Mouse (Mus musculus) mouse embryonic stem cell (cell line): Measurements from ENCODE around the gene Efcab14.

ENCODE experiments used
- in situ Hi-C, 2 experiments: fragments of 300-500 bp; cut with MboI; formaldehyde crosslinking; loops; 1 replicate in 1 of 2; 3 replicates in 1 of 2; pipeline ENCODE4 v1.14.3; 2019 to 2020; ENCODE audit warnings: low sequenced_read_pairs in 2 of 2, low pct_unique_long_range_greater_than_20kb in 1 of 2, mixed read lengths in 1 of 2; ENCODE audit not compliant: unreplicated experiment in 1 of 2

The Efcab14 gene

GRCm38 (mm10) chr4:115761206-115761605, 23.7 kb downstream of the Efcab14 start:
- in situ Hi-C loops: no loop called here

- in situ Hi-C loops: no loop called here
Measured at GRCm38 (mm10) chr4:115764581-115764980, 27.0 kb downstream of the Efcab14 start.

DNA sequence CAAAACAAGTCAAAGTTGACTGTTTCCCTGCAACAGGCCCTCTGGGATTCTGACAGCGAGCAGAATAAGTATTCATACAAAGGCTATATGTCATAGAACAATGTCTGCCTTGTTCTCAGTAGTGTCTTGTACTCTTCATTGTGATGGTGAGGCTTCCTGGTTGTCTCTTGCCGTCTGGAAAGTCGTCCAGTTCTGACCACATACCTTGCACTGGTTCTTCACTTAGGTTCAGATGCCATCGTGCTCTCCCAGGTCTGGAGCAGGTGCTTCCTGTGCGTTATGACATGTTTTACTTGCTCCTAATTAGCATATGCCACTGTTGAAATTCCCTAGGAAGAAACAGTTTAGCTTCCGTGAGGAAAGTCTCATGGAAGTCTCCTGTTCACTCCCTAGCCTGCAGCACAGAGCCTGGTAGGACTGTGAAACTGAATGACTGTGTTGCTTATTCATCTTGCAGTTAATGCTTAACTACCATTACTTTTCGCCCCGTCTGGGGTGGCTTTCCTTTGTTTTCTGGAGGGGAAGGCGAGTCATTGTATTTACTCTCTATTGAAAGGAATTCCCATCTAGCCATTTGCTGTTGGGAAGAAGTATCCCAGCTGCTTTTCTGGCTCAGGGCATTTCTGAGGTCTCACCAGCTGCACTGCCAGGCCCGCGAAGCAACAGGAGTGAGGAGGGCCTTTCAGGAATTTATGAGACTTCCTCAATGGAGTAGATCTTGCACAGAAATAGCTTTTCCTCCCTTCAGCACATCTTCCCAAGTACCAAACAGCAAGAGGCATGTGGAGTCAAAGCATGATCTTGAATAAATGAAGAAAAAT, 30.3 kb downstream of the Efcab14 start:
- in situ Hi-C loops: no loop called here

DNA sequence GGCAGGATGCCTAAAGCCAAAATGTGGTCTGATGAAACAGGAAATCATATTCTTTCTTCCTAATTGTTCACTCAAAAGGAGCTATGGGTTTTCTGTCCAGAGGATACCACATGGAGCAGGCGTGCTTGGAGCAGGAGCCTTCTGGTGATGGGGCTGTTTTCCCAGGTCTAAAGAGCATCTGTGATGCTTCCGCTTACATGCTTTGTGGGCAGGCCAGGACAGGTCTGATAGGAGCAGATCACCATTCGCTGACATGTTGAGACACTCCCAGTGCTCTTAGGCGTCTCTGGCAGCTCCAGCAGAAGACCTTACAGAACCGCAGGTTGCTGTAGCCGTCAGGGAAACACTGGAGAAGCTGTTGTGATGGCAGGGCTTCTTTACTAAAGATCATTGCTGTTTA, 37.5 kb downstream of the Efcab14 start:
- in situ Hi-C loops: no loop called here

- in situ Hi-C loops: no loop called here
Measured at GRCm38 (mm10) chr4:115777627-115778026, 40.1 kb downstream of the Efcab14 start.

- in situ Hi-C loops: no loop called here
Measured at GRCm38 (mm10) chr4:115780269-115780668, 42.7 kb downstream of the Efcab14 start.

- in situ Hi-C loops: no loop called here
Measured at GRCm38 (mm10) chr4:115780918-115781317, 43.4 kb downstream of the Efcab14 start, which contains the start of gene Tex38. Gene Tex38 (minus strand): TSS chr4:115781018.

DNA sequence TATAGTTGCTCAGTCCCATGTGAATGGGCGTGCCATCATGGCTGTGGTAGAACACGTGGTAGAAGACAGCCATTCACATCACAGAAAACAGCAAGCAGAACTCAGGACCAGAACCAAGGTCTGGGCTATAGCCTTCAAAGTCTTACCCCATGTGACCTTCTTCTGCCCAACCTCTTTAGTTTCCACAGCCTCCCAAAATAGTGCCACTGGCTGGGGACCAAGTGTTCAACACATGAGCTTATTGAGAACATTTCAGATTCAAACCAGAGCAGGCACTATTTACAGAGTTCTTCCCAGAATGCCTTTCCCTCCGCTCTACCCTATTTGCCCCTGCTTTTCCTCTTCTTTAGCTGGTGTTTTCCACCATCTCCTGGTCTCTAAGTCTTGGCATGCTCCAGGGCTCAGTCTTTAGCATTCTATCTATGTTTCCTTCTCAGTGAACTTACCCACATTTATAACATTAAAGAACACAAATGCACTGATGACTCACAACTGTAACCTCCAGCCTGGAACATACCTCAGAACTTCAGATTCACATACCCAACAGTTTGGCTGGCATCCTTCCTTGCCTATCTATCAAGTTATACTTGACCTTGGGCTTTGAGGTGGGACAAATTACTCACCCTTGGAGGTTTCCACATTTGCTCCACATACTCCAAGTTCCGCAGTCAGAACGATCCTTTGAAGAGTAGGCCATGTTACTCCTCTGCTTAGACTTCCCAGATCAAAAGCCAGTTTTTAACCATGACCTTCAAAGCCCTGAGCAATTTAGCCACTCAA, 44.7 kb downstream of the Efcab14 start:
- in situ Hi-C loops: no loop called here

DNA sequence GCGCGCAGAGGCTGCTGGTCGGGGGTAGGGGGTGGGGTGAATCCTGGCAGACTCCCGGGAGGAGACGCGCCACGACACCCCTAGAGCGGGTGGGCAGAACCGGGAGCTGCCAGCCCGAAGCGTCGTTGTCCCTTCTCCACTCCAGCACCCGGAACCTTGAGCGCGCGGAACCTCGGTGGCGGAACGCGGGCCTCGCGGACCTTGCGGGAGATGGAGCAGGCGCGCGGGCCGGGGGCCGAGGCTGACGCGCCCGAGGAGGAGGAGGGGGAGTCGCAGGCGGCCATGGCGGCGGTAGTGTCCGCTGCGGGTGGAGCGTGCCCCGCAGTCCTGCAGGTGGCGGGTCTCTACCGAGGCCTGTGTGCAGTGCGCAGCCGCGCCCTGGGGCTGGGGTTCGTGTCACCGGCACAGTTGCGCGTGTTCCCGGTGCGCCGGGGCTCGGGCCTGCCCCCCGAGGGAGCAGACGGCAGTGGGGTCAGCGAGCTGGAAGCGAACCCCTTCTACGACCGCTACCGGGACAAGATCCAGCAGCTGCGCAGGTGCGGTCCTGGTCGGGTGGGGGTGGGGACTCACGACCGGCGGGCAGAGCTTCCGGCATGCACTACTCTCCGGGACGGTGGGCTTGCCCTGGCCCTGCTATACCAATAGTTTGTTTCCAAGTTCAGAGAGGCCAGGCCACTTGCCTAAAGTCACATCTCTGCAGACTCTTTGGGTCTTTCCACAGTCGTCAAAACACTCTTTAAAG, 47.4 kb downstream of the Efcab14 start, which contains the start of gene Atpaf1:
Atpaf1 (plus strand) TSS at position 44 of the 742 bp plus-strand sequence.
- in situ Hi-C loops: no loop called here

DNA sequence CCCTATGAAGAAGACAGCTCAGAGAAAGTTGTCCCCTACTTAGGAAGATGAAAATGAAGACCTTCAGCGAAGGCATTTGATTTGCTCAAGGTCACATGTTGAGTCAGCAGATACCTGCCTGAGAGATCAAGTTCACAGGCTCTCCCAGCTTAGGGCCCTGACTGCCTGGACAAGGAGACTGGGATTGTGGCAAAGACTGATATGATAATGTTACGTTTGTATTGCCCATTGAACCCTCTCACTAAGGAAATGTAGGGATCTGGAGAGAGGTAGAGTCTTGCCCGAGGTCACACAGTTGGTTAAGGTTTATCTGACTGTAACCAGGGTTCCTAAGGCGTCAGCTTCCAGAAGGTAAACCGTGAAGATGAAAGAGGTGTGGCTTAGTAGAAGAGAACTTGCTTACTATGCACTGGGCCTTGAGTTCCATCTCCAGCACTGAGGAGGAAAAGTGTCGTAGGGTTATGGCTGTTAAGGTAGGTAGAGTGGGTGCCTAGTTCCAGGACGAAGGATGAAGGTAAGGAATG, 48.0 kb downstream of the Efcab14 start:
- in situ Hi-C loops: no loop called here

DNA sequence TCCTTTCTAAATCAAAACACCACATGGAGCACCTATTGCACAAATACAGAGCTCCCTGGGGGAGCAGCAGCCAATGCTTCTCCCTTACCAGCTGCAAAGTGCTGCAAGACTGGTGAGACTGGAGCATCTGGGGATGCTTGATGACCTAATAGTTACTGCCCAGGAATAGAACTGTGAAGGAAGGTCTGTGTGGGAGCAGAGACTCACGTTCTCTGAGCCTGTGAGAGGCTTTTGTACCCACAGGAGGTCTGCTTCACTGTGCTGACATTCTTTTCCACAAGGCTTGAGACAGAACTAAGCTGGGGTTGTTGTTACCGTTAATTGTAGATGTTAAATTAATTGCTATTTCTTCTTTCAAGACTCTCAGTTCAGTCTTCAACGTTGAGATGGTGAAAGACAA, 53.3 kb downstream of the Efcab14 start:
- in situ Hi-C loops: no loop called here

DNA sequence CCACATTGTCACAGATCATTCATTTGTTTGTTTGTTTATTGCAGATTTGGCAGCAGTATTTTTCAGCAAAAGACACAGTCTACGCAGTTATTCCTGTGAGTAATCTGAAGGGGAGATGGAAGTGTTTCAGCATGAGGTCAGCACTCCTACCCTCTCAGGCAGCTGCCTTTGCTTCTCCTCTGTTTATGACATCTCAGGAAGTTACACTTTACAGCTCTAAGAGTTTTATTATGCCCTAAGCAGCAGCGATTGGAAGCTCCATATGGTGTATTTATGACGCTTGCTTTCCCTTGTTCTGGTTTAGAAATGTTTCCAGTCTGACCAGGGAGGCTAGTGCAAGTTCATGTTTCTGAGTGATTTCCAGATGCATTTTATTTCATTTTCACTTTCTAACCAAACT, 57.8 kb downstream of the Efcab14 start:
- in situ Hi-C loops: no loop called here

- in situ Hi-C loops: no loop called here
Measured at GRCm38 (mm10) chr4:115799981-115800380, 62.4 kb downstream of the Efcab14 start.

GRCm38 (mm10) chr4:115812326-115812725, 74.8 kb downstream of the Efcab14 start:
- in situ Hi-C loops: no loop called here

DNA sequence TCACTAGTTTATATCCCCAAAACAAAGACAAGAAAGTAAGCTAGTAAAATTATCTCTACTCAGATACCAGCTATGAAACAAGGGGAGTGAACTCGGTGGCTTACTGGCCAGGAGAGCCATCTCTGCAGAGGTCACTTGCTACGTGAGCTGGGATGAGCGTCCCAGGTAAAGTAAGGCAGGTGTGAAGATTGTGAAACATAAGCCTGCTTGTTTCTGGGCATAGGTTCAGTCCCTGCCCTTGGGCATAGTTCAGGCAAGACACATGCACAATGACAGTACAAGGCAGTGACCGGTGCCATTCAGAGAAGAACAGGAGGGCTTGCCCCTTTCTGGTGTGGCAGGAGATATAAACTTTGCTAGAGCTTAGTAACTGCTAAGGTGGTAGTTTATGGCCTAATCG, 78.1 kb downstream of the Efcab14 start:
- in situ Hi-C loops: no loop called here

GRCm38 (mm10) chr4:115820199-115820598, 82.7 kb downstream of the Efcab14 start:
- in situ Hi-C loops: no loop called here

- in situ Hi-C loops: no loop called here
Measured at GRCm38 (mm10) chr4:115820944-115821343, 83.4 kb downstream of the Efcab14 start.

DNA sequence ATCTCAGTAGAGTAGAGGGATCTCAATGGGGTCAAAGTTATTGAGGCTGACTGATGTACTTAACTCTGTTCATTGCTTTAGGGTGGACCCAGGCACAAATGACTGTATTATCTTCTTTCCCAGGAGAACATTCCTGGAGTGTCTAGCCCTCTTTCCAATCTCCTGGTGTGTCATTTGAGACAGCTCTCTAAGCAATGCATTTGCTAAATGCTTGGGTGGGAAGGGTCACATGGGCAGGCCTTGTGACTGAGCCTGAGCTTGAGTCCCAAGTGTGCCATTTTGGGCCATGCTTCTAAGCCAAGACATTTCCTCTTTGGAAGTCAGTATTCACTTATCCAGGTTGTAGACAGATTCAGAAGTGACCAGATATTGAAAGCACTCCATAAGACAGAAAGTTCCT, 83.9 kb downstream of the Efcab14 start:
- in situ Hi-C loops: no loop called here

DNA sequence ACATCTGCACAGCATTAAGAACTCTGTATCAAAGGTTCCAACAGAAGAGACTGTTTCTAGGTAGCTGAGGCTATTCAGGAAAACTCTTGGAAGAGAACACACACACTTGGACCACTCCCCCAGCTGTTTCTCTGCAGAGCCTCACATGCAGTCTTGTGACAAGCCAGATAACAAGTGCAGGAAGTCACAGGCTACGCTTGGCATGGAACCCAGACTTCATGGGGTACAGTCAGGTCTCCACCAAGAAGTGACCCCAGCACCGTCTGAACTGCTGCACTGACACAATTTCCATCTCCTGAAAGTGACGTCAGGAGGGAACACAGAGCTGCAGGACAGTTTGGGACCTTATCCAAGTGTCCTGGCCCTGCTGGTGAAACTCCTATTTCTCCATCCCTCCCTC, 84.4 kb downstream of the Efcab14 start:
- in situ Hi-C loops: no loop called here
